8 mouse cellular contexts compared by ENCODE assay signal in the genomic region with DNA sequence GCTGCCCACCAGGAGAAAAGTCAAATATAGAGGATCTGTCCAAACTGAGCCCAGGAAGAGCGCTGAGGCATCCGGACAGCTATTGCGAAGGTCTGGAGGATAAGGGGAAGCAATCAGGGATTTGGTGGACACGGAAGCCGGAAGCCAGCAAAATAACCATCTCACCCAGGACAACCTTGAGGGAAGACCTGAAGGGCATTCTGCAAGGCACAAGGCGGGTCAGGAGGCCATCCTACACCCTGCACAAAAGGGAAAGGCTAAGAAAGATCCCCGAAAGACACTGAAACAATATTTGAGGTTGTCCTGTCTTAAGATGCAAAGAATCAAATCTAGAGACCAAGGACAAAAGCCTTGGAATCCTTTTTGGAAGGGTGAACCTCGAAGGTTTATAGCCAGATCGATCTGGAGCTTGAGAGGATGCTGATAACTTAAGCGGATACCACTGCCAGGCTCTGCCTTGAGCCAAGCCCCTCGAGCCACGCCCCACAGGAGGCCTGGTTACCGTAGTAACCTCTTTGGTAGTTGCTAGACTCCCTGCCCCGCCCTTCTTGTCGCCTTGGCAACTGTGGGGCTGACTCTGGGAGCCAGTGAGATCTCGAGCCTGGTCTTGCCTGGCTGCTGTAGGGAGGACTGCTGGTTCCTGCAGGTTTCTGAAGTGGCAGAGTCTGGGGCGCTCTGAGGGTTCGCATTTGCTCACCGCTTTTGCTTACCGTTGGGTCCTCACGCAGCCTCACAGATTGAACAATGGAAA. TPM values are rescaled to one million over a fixed set of nuclear protein-coding genes. Genes with fewer than 3 reads are reported as not detected.
DNase-seq lines count a peak whose midpoint lies in the region; ATAC-seq and TF ChIP-seq lines count a peak whose summit lies in the region.

No protein-coding gene starts in this region.

- no peak for TF ChIP-seq CTCF in liver, embryonic 14.5 days (IDR thresholded peaks at IDR 0.05; ENCODE audit: low read depth)

- H3K27me3 ChIP-seq in embryonic facial prominence, embryonic 13.5 days: no peaks in the 10 kb centered on the region
- H3K27me3 ChIP-seq in heart, embryonic 16.5 days (ENCODE audit: control insufficient read depth, insufficient read depth, low read length): 0 out of 2 replicates have a peak, but pooled peaks cover 2% of the 10 kb centered on the region
- H3K27me3 ChIP-seq in liver, embryonic 14.5 days (ENCODE audit: control insufficient read depth, insufficient read depth, low read length): no peaks in the 10 kb centered on the region
- no peaks in the 10 kb centered on the region for H3K27me3 ChIP-seq in neural tube, embryonic 13.5 days

- no peaks in the 10 kb centered on the region for H3K36me3 ChIP-seq in embryonic facial prominence, embryonic 13.5 days
- no peaks in the 10 kb centered on the region for H3K36me3 ChIP-seq in heart, embryonic 16.5 days (ENCODE audit: control insufficient read depth, insufficient read depth)
- no peaks in the 10 kb centered on the region for H3K36me3 ChIP-seq in liver, embryonic 14.5 days (replicated peaks; ENCODE audit: control insufficient read depth, insufficient read depth, low read depth)
- H3K36me3 ChIP-seq in neural tube, embryonic 13.5 days: no peaks in the 10 kb centered on the region

- peak overlapping the region; percentile 40 for H3K4me3 ChIP-seq in embryonic facial prominence, embryonic 13.5 days
- H3K4me3 ChIP-seq in heart, embryonic 16.5 days (ENCODE audit: low read length): peak overlapping the region; percentile 38
- no peak overlapping the region for H3K4me3 ChIP-seq in liver, embryonic 14.5 days (ENCODE audit: insufficient read depth in 1 of 2, low read depth in 2 of 2, low read length in 2 of 2)
- peak overlapping the region; percentile 38 for H3K4me3 ChIP-seq in neural tube, embryonic 13.5 days

- 25% methylated on average over 21 of the region's 21 CpGs for WGBS in embryonic facial prominence, embryonic 13.5 days
- WGBS in heart, embryonic 16.5 days: 27% methylated on average over 21 of the region's 21 CpGs
- 23% methylated on average over 21 of the region's 21 CpGs for WGBS in liver, embryonic 14.5 days (ENCODE audit: insufficient replicate concordance)
- 23% methylated on average over 21 of the region's 21 CpGs for WGBS in neural tube, embryonic 13.5 days

- peak overlapping the region; percentile 67 for H3K4me2 ChIP-seq in embryonic facial prominence, embryonic 13.5 days
- peak overlapping the region; percentile 65 for H3K4me2 ChIP-seq in heart, embryonic 16.5 days (ENCODE audit: low read depth, low read length)
- peak overlapping the region; percentile 11; the same call in 1 of the 2 replicates for H3K4me2 ChIP-seq in liver, embryonic 14.5 days (ENCODE audit: low read depth)
- H3K4me2 ChIP-seq in neural tube, embryonic 13.5 days: peak overlapping the region; percentile 67

- H3K27ac ChIP-seq in embryonic facial prominence, embryonic 13.5 days: no peak overlapping the region
- no peak overlapping the region for H3K27ac ChIP-seq in heart, embryonic 16.5 days (ENCODE audit: low read length)
- no peak overlapping the region for H3K27ac ChIP-seq in liver, embryonic 14.5 days
- peak overlapping the region; percentile 46 for H3K27ac ChIP-seq in neural tube, embryonic 13.5 days (replicated peaks)

- 0 out of 2 replicates have a peak, but pooled peaks cover 10% of the 10 kb centered on the region for H3K4me1 ChIP-seq in embryonic facial prominence, embryonic 13.5 days
- H3K4me1 ChIP-seq in heart, embryonic 16.5 days (ENCODE audit: control insufficient read depth, insufficient read depth, low read length): no peaks in the 10 kb centered on the region
- H3K4me1 ChIP-seq in liver, embryonic 14.5 days (replicated peaks; ENCODE audit: control insufficient read depth in 2 of 2, insufficient read depth in 2 of 2, low read length in 1 of 2): no peaks in the 10 kb centered on the region
- H3K4me1 ChIP-seq in neural tube, embryonic 13.5 days (replicated peaks): peaks cover 12% of the 10 kb centered on the region

- no peak for TF ChIP-seq EP300 in liver, embryonic 14.5 days (IDR thresholded peaks at IDR 0.05; ENCODE audit: low read depth)

- DNase-seq in adrenal gland, postnatal 36 days: peak; percentile 77 to 83
- DNase-seq in kidney, postnatal 25 days: peak; percentile 65 to 86
- DNase-seq in liver, embryonic 14.5 days (ENCODE audit: low read depth in 3 of 3, low spot score in 3 of 3): peak in 1 of 3 experiments; percentile 20
- DNase-seq in thymus, postnatal 4 days: peak; percentile 71

- peak; percentile 99 for ATAC-seq in CD4-positive, CD25-positive, alpha-beta regulatory T cell, adult 4 months
- ATAC-seq in embryonic facial prominence, embryonic 13.5 days (ENCODE audit: insufficient number of reproducible peaks, insufficient read depth, low FRiP score, low TSS enrichment, low read depth): peak; percentile 98
- peak; percentile 86 for ATAC-seq in heart, embryonic 16.5 days (replicated peaks; ENCODE audit: extremely low read depth, insufficient read depth, low FRiP score)
- ATAC-seq in liver, embryonic 14.5 days (ENCODE audit: insufficient read depth): no peak
- peak; percentile 100 for ATAC-seq in neural tube, embryonic 13.5 days (ENCODE audit: low read depth)

- no peaks in the 10 kb centered on the region for H3K9me3 ChIP-seq in embryonic facial prominence, embryonic 13.5 days
- no peaks in the 10 kb centered on the region; the same call in 1 of the 2 replicates for H3K9me3 ChIP-seq in heart, embryonic 16.5 days (replicated peaks; ENCODE audit: control insufficient read depth, low read length)
- no peaks in the 10 kb centered on the region for H3K9me3 ChIP-seq in liver, embryonic 14.5 days (ENCODE audit: control insufficient read depth, low read length)
- 0 out of 2 replicates have a peak, but pooled peaks cover 4% of the 10 kb centered on the region for H3K9me3 ChIP-seq in neural tube, embryonic 13.5 days

- H3K9ac ChIP-seq in embryonic facial prominence, embryonic 13.5 days: peak overlapping the region; percentile 58; the same call in 1 of the 2 replicates
- peak overlapping the region; percentile 9; the same call in 1 of the 2 replicates for H3K9ac ChIP-seq in heart, embryonic 16.5 days (ENCODE audit: low read length)
- H3K9ac ChIP-seq in liver, embryonic 14.5 days (replicated peaks): no peak overlapping the region
- H3K9ac ChIP-seq in neural tube, embryonic 13.5 days: peak overlapping the region; percentile 62

RNA-seq across cellular contexts. Expression of a gene that starts 13.1 kb away (rescaled TPM):
- not detected for polyA plus RNA-seq in CD4-positive, CD25-positive, alpha-beta regulatory T cell, adult 4 months (2017; shearing (Covaris generic))
- total RNA-seq in adrenal gland, postnatal 36 days (2021): 10 to 100 TPM; 20.7 to 27.9 TPM
- polyA plus RNA-seq in embryonic facial prominence, embryonic 13.5 days (2015; fragmentation: Nextera tagmentation; extraction: Ambion mirVana): 24.6 and 27.0 TPM in 2 replicates
- 8.3 and 11.3 TPM in 2 replicates for polyA plus RNA-seq in heart, embryonic 16.5 days (2015; fragmentation: Nextera tagmentation; extraction: Ambion mirVana)
- polyA plus RNA-seq in liver, embryonic 14.5 days (2012; rRNA removed): 0.07 and 0.16 TPM in 2 replicates
- polyA plus RNA-seq in liver, embryonic 14.5 days (2014; fragmentation: Nextera tagmentation; extraction: Ambion mirVana): 0.10 and 0.27 TPM in 2 replicates
- polyA plus RNA-seq in neural tube, embryonic 13.5 days (2015; fragmentation: Nextera tagmentation; extraction: Ambion mirVana): 302 and 303 TPM in 2 replicates

RNA-seq across cellular contexts. Expression of a gene that starts 20.2 kb away (rescaled TPM):
- not detected for polyA plus RNA-seq in CD4-positive, CD25-positive, alpha-beta regulatory T cell, adult 4 months (2017; shearing (Covaris generic))
- total RNA-seq in adrenal gland, postnatal 36 days (2021): not detected
- 0.25 TPM in 1 of 2 replicates, not detected in the other for polyA plus RNA-seq in embryonic facial prominence, embryonic 13.5 days (2015; fragmentation: Nextera tagmentation; extraction: Ambion mirVana)
- not detected in 2 replicates for polyA plus RNA-seq in heart, embryonic 16.5 days (2015; fragmentation: Nextera tagmentation; extraction: Ambion mirVana)
- 2.5 and 3.0 TPM in 2 replicates for polyA plus RNA-seq in liver, embryonic 14.5 days (2012; rRNA removed)
- polyA plus RNA-seq in liver, embryonic 14.5 days (2014; fragmentation: Nextera tagmentation; extraction: Ambion mirVana): 8.4 and 9.4 TPM in 2 replicates
- polyA plus RNA-seq in neural tube, embryonic 13.5 days (2015; fragmentation: Nextera tagmentation; extraction: Ambion mirVana): not detected in 2 replicates

RNA-seq across cellular contexts. Expression of a gene that starts 45.9 kb away (rescaled TPM):
- not detected for polyA plus RNA-seq in CD4-positive, CD25-positive, alpha-beta regulatory T cell, adult 4 months (2017; shearing (Covaris generic))
- not detected for total RNA-seq in adrenal gland, postnatal 36 days (2021)
- polyA plus RNA-seq in embryonic facial prominence, embryonic 13.5 days (2015; fragmentation: Nextera tagmentation; extraction: Ambion mirVana): 1.3 and 1.4 TPM in 2 replicates
- polyA plus RNA-seq in heart, embryonic 16.5 days (2015; fragmentation: Nextera tagmentation; extraction: Ambion mirVana): 0.75 and 2.1 TPM in 2 replicates
- 0.07 and 0.11 TPM in 2 replicates for polyA plus RNA-seq in liver, embryonic 14.5 days (2012; rRNA removed)
- 0.09 and 0.21 TPM in 2 replicates for polyA plus RNA-seq in liver, embryonic 14.5 days (2014; fragmentation: Nextera tagmentation; extraction: Ambion mirVana)
- polyA plus RNA-seq in neural tube, embryonic 13.5 days (2015; fragmentation: Nextera tagmentation; extraction: Ambion mirVana): 0.29 TPM in 1 of 2 replicates, not detected in the other

RNA-seq across cellular contexts. Expression of a gene that starts 53.6 kb away (rescaled TPM):
- polyA plus RNA-seq in CD4-positive, CD25-positive, alpha-beta regulatory T cell, adult 4 months (2017; shearing (Covaris generic)): not detected
- total RNA-seq in adrenal gland, postnatal 36 days (2021): under 1 TPM in 1 of 2 experiments, not detected in 1; 0.03 TPM
- 0.04 and 0.08 TPM in 2 replicates for polyA plus RNA-seq in embryonic facial prominence, embryonic 13.5 days (2015; fragmentation: Nextera tagmentation; extraction: Ambion mirVana)
- polyA plus RNA-seq in heart, embryonic 16.5 days (2015; fragmentation: Nextera tagmentation; extraction: Ambion mirVana): 0.38 and 0.95 TPM in 2 replicates
- polyA plus RNA-seq in liver, embryonic 14.5 days (2012; rRNA removed): 0.01 and 0.02 TPM in 2 replicates
- not detected in 2 replicates for polyA plus RNA-seq in liver, embryonic 14.5 days (2014; fragmentation: Nextera tagmentation; extraction: Ambion mirVana)
- 0.21 and 0.35 TPM in 2 replicates for polyA plus RNA-seq in neural tube, embryonic 13.5 days (2015; fragmentation: Nextera tagmentation; extraction: Ambion mirVana)

Comparison
In these comparisons a context has a peak if more than half of its experiments do, and no peak if none do; other contexts are left out.
1. H3K4me2 ChIP-seq: peak in every context shown above with its lines; median percentile 67 in embryonic facial prominence, embryonic 13.5 days; 67 in neural tube, embryonic 13.5 days; 65 in heart, embryonic 16.5 days; 11 in liver, embryonic 14.5 days.
2. H3K4me3 ChIP-seq: peak in embryonic facial prominence, embryonic 13.5 days (single experiment), heart, embryonic 16.5 days (single experiment) and neural tube, embryonic 13.5 days (single experiment); none in liver, embryonic 14.5 days (0 of 2).
3. RNA of a gene that starts 13.1 kb away (polyA plus RNA-seq): 302 to 303 TPM in neural tube, embryonic 13.5 days; 24.6 to 27.0 TPM in embryonic facial prominence, embryonic 13.5 days, 8.3 to 11.3 TPM in heart, embryonic 16.5 days, 0.07 to 0.27 TPM in liver, embryonic 14.5 days and not detected in CD4-positive, CD25-positive, alpha-beta regulatory T cell, adult 4 months; every median in the first group is over 10 times any median in the second.